15 mouse cellular contexts compared by ENCODE assay signal in the genomic region with DNA sequence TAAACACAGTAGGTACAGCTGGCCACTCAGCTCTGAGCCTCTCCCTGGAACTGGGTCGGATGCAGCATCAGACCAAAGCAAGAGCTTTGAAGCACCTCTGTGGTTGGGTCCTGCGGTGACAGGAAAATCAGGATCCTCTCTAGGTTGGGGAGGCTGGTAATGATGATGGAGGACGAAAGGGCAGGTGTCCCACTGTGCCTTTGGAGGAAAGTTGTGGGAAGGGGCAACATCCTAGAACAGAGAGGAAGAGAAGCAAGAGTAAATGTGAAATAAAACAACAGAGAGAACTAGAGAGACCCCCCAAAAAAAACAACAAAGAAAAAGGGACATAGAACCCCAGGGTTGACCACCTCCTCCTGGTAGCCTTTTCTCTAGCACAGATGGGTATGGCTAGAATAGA. TPM values are rescaled to one million over a fixed set of nuclear protein-coding genes. Genes with fewer than 3 reads are reported as not detected.
DNase-seq lines count a peak whose midpoint lies in the region; ATAC-seq and TF ChIP-seq lines count a peak whose summit lies in the region.
"Had no signal": no experiment of that assay in that cellular context is flagged by ENCODE, and none has a peak within 500 bp of the region (broad histone marks: within the 10 kb centered on the region; RNA-seq: fewer than 3 reads in every experiment).

A gene (minus strand): TSS at position 101 of the 400 bp plus-strand sequence.

- no peaks in the 10 kb centered on the region for H3K4me1 ChIP-seq in hindbrain, embryonic 16.5 days (ENCODE audit: control insufficient read depth, insufficient read depth, low read depth, low read length)
- H3K4me1 ChIP-seq in neural tube, embryonic 15.5 days: no peaks in the 10 kb centered on the region
- H3K4me1 ChIP-seq in liver, postnatal 0 days (ENCODE audit: insufficient read depth): no peaks in the 10 kb centered on the region
- H3K4me1 ChIP-seq: embryonic facial prominence, embryonic 13.5 days; kidney, embryonic 15.5 days had no signal

- no peak for TF ChIP-seq POLR2A in brain, embryonic 14.5 days (IDR thresholded peaks at IDR 0.05; ENCODE audit: borderline replicate concordance, extremely low read depth, insufficient read depth, insufficient read length, poor library complexity, severe bottlenecking)

- WGBS in hindbrain, embryonic 16.5 days: 65% methylated on average over 3 of the region's 3 CpGs
- WGBS in neural tube, embryonic 15.5 days: 70% methylated on average over 3 of the region's 3 CpGs
- 55% methylated on average over 3 of the region's 3 CpGs for WGBS in liver, postnatal 0 days (ENCODE audit: insufficient replicate concordance)

- no peaks in the 10 kb centered on the region for H3K36me3 ChIP-seq in hindbrain, embryonic 16.5 days (ENCODE audit: control insufficient read depth, insufficient read depth, low read length)
- H3K36me3 ChIP-seq in neural tube, embryonic 15.5 days: no peaks in the 10 kb centered on the region
- no peaks in the 10 kb centered on the region for H3K36me3 ChIP-seq in liver, postnatal 0 days (replicated peaks; ENCODE audit: insufficient read depth, low read length)
- H3K36me3 ChIP-seq: embryonic facial prominence, embryonic 13.5 days; kidney, embryonic 15.5 days had no signal

- no peak for TF ChIP-seq CTCF in brain, embryonic 14.5 days (IDR thresholded peaks at IDR 0.05; ENCODE audit: borderline replicate concordance, extremely low read depth, insufficient read depth, insufficient read length)
- TF ChIP-seq CTCF in liver, postnatal 0 days (IDR thresholded peaks at IDR 0.05; ENCODE audit: low read depth): no peak

- H3K27ac ChIP-seq in hindbrain, embryonic 16.5 days (ENCODE audit: low read depth, low read length): no peak within 1 kb of the TSS
- H3K27ac ChIP-seq in neural tube, embryonic 15.5 days (replicated peaks): no peak within 1 kb of the TSS
- no peak within 1 kb of the TSS for H3K27ac ChIP-seq in liver, postnatal 0 days (ENCODE audit: low read depth)
- H3K27ac ChIP-seq: embryonic facial prominence, embryonic 13.5 days; kidney, embryonic 15.5 days had no signal

- H3K4me3 ChIP-seq in hindbrain, embryonic 16.5 days (ENCODE audit: low read length): no peak within 1 kb of the TSS
- no peak within 1 kb of the TSS for H3K4me3 ChIP-seq in neural tube, embryonic 15.5 days (replicated peaks)
- H3K4me3 ChIP-seq in liver, postnatal 0 days (ENCODE audit: low read depth, low read length): no peak within 1 kb of the TSS
- H3K4me3 ChIP-seq: embryonic facial prominence, embryonic 13.5 days; kidney, embryonic 15.5 days had no signal

- H3K4me2 ChIP-seq in hindbrain, embryonic 16.5 days (ENCODE audit: low read length): no peak within 1 kb of the TSS
- no peak within 1 kb of the TSS for H3K4me2 ChIP-seq in neural tube, embryonic 15.5 days
- no peak within 1 kb of the TSS for H3K4me2 ChIP-seq in liver, postnatal 0 days (ENCODE audit: low read depth, low read length)
- H3K4me2 ChIP-seq: embryonic facial prominence, embryonic 13.5 days; kidney, embryonic 15.5 days; liver, embryonic 11.5 days had no signal

- DNase-seq in left cerebral cortex, adult 18-20 months (ENCODE audit: low spot score in 2 of 2): no peak
- DNase-seq in left cerebral cortex, adult 11 months (ENCODE audit: low spot score): no peak
- DNase-seq in brain, embryonic 14.5 days (ENCODE audit: low read depth): no peak
- no peak for DNase-seq in thymus, adult 18-20 months
- no peak for DNase-seq in liver, postnatal 0 days
- no peak for DNase-seq in cerebellum, adult 18-20 months
- DNase-seq: cerebellum, adult 8-10 months; heart, postnatal 4 days; thymus, adult 2 months had no signal

- no peak within 1 kb of the TSS for H3K9ac ChIP-seq in hindbrain, embryonic 16.5 days (ENCODE audit: low read depth, low read length)
- no peak within 1 kb of the TSS for H3K9ac ChIP-seq in neural tube, embryonic 15.5 days (replicated peaks)
- H3K9ac ChIP-seq in liver, postnatal 0 days (replicated peaks): no peak within 1 kb of the TSS
- H3K9ac ChIP-seq: embryonic facial prominence, embryonic 13.5 days; kidney, embryonic 15.5 days had no signal

- H3K9me3 ChIP-seq in hindbrain, embryonic 16.5 days (ENCODE audit: control insufficient read depth, low read length): no peaks in the 10 kb centered on the region
- H3K9me3 ChIP-seq in neural tube, embryonic 15.5 days (replicated peaks): no peaks in the 10 kb centered on the region
- H3K9me3 ChIP-seq in liver, postnatal 0 days (ENCODE audit: low read length): no peaks in the 10 kb centered on the region
- H3K9me3 ChIP-seq: embryonic facial prominence, embryonic 13.5 days; kidney, embryonic 15.5 days had no signal

- no peak for TF ChIP-seq EP300 in liver, postnatal 0 days (IDR thresholded peaks at IDR 0.05; ENCODE audit: low read depth)

- ATAC-seq in hindbrain, embryonic 16.5 days: no peak
- no peak for ATAC-seq in neural tube, embryonic 15.5 days (ENCODE audit: low FRiP score)
- ATAC-seq in liver, postnatal 0 days: no peak

- H3K27me3 ChIP-seq in hindbrain, embryonic 16.5 days (replicated peaks; ENCODE audit: control insufficient read depth, insufficient read depth, low read length): no peaks in the 10 kb centered on the region
- H3K27me3 ChIP-seq in neural tube, embryonic 15.5 days (replicated peaks): no peaks in the 10 kb centered on the region
- H3K27me3 ChIP-seq in liver, postnatal 0 days (ENCODE audit: insufficient read depth, low read length): peaks cover 3% of the 10 kb centered on the region; the same call in 1 of the 2 replicates

RNA-seq across cellular contexts. Expression of the gene that starts here (rescaled TPM):
- total RNA-seq in left cerebral cortex, adult 18-20 months (2021): 100 to 1,000 TPM; 160 to 172 TPM
- 10.6 and 18.3 TPM in 2 replicates for polyA plus RNA-seq in brain, embryonic 14.5 days (2012; rRNA removed)
- polyA plus RNA-seq in hindbrain, embryonic 16.5 days (2015; fragmentation: Nextera tagmentation; extraction: Ambion mirVana): 15.8 and 17.2 TPM in 2 replicates
- 20.3 and 22.1 TPM in 2 replicates for polyA plus RNA-seq in neural tube, embryonic 15.5 days (2015; fragmentation: Nextera tagmentation; extraction: Ambion mirVana)
- 0.04 and 0.08 TPM in 2 replicates for polyA plus RNA-seq in liver, postnatal 0 days (2015; fragmentation: Nextera tagmentation; extraction: Ambion mirVana)
- total RNA-seq: neutrophil, adult 5-6 weeks had no signal

Comparison
In these comparisons a context has a peak if more than half of its experiments do, and no peak if none do; other contexts are left out.
1. RNA of the gene that starts here (polyA plus RNA-seq): 20.3 to 22.1 TPM in neural tube, embryonic 15.5 days, 10.6 to 18.3 TPM in brain, embryonic 14.5 days and 15.8 to 17.2 TPM in hindbrain, embryonic 16.5 days; 0.04 to 0.08 TPM in liver, postnatal 0 days; every median in the first group is over 10 times any median in the second.